Mouse (Mus musculus): Measurements from ENCODE around the gene Gm19426.

DNA sequence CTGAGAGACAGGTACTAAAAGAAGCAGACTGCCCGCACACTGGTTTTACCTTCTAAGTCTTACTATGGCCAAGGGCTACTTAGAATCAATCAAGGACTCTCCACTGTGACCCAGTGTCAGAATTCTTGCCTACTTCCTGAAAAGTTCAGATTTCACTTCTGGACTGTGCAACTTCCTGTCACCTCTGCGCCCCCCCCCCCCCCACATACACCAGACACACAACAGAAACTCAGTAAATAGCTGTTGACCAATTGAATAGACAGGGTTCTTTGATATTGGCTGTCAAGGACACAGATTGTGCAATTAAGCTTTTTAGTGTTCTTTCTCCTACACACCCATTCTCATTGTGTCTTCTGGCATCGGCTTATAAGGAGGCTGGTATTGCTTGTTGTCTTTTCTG lies 44.9 kb upstream of the Gm19426 start:
- TF ChIP-seq GATA1 (IDR thresholded peaks at IDR 0.05; ENCODE audit: borderline replicate concordance, low read length) (no peak), FLI1 (IDR thresholded peaks at IDR 0.05; ENCODE audit: low read length) (no peak)
